Mouse (Mus musculus): ENCODE measurements around the gene Crlf3.

Crlf3 gene

DNA sequence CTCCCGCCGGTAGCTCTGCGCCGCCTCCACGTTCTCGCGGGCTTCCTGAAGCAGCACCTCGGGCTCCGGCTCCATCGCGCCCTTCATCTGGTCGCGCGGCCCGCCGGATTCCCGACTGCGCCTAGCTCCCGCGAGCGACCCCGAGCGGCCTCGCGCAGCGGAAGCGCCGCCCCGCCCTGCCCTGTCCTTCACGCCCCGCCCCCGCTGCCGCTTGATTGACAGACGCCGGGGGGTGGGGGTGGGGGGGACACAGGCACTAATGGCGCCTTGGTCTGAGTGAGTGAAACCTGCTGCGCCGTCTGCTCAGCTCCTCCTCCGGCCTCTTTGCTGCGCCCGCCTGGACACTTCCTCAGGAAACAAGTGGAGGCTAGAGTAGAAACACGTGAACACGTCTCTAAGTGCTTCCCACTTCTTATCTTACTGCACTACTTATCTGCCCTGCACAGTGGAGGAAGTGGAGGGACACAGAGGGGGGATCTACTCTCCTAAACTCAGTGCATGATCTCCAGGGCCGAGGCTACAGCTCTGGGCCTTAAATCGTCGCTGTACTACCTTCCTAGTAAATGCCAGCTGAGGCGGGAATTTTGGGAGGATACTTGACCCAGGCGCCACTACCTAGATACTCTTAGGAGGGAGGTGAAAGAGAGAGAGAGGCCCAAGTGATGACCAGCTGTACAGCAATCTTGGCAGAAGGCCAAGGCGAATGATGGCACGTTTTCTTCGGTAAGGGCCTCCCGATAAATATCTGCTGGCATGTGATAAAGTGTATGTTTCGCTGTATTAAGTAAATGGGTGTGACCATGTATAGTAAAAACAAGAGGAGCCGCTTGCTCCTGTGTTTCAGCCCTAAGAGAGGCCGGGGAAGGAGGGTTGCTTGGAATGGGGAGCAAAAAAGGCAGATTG lies at the start of gene Crlf3:
Crlf3 (minus strand) TSS at position 166 of the 903 bp plus-strand sequence.
- DNase-seq (ENCODE audit: low spot score), result peak; percentile 93

DNA sequence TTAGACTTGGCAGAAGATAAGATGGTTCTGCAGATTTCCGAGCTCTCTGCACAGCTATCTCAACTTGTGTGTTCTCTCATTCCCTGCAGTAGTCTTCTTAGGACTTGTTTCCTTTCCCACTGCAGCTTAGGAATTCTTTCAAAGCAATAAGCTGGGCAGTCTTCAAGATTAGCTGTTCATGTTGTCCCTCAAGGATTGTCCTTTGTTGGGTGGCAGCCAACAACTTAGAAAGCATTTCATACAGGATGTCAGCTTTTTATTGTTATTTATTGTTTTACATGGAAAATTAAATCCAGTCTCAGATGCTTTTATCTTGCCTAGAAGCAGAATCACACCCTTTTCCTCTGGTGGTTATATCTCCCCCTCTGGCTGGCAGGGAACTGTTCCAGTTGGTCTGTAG lies 35.6 kb upstream of the Crlf3 start:
- no peak for DNase-seq (ENCODE audit: low spot score)

DNA sequence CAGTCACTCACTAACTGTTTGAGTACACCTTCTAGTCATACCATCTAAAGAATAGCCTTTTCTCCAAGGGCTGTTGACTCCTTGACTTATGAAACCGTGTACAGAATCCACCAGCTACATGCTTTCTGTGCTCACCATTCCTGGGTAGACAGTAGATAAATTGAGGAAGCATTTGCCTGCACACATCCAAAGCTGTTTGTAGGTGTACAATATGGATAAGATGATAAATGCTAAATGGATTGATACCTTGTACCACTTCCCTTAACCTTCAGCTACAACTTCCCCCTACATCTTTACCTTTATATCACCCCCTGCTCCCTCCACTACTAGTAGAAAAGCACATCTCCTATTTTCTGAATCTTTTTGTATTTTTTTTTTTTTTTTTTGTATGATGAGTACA lies 23.6 kb upstream of the Crlf3 start:
- DNase-seq (ENCODE audit: low spot score), result no peak

DNA sequence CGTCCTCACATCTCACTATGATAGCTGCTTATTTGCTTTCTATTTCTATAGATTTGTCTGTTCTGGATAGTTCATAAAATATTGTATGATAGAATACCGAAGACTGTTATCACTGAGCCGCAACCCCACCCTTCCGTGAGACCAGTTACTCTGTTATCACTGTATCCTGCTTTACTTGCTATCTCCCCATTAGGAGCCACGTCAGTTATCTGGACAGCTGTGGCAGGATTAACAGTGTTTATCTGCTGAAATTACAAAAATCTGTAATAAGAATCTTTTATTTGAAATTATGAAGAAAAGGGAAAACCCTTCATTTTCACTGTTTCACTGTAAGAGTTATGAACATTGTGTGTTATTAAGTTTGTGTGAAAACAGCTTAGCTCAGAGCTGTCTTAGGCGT lies 20.5 kb upstream of the Crlf3 start:
- no peak for DNase-seq (ENCODE audit: low spot score)

DNA sequence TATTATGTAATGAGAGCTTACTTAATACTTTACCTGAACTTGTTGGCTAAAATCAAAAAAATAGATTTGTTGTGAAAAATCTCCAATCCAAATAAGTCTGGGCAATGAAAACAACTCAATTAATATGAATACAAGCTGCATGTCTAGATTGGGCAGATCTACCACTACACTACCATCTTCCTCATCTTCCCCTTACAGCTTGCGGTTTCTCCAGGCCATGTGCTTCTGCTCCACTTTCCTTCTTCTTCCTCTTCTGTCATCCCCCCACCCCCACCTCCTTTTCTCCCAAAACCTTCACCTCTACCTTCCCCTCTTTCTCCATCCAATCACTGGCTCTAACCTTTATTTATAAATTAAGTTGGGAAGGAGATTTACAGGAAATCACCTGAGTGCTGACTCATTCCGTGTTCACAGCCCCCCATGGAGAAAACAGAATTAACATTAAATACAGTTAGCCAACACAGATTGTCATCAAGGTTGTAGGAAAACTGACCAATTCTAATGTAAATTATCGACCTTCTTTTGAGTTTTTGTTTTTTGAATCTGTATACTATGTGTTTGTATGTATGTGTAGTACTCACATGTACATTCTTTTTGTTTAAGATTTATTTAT lies 17.8 kb upstream of the Crlf3 start:
- no peak for DNase-seq (ENCODE audit: low spot score)

DNA sequence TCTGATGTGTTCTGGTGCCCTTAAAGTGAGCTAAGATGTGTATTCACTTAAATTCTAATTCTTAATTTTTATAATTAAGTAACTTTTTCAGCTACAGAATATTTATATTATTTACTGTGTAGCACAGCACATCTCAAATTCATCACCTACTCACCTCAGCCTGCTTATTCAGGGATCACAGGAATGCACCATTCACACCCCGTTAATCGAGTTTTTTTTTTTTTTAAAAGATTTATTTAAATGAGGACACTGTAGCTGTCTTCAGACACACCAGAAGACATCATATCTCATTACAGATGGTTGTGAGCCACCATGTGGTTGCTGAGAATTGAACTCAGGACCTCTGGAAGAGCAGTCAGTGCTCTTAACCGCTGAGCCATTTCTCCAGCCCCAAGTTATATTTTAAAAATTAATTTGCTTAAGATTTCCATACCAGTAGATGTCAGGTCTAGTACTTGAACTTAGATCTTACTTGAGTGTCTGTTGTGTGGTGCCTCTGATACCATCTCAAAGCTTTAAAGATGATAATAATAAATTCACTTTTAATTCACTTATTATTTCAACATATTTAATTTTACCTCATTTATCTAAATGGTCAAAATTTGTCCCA lies 9.9 kb upstream of the Crlf3 start:
- DNase-seq (ENCODE audit: low spot score), result no peak

DNA sequence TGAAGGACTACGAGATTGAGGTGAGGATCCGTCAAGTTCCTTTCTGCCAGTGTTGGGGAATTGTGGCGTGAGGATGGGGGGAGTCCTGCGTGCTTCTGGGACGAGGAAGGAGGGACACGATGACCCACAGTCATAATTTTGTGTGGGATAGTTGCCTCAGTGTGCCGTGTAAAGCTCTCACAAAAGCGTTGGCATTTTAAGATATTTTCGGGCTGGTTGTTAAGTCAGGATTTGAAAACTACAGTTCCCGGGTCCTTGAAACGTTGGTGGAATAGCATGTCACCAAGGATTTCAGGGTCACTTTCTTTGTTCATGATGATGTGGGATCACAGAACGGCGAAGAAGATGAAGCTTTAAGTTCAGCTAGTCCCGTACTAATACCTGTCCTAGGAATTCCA lies 9.0 kb upstream of the Crlf3 start:
- no peak for DNase-seq (ENCODE audit: low spot score)

DNA sequence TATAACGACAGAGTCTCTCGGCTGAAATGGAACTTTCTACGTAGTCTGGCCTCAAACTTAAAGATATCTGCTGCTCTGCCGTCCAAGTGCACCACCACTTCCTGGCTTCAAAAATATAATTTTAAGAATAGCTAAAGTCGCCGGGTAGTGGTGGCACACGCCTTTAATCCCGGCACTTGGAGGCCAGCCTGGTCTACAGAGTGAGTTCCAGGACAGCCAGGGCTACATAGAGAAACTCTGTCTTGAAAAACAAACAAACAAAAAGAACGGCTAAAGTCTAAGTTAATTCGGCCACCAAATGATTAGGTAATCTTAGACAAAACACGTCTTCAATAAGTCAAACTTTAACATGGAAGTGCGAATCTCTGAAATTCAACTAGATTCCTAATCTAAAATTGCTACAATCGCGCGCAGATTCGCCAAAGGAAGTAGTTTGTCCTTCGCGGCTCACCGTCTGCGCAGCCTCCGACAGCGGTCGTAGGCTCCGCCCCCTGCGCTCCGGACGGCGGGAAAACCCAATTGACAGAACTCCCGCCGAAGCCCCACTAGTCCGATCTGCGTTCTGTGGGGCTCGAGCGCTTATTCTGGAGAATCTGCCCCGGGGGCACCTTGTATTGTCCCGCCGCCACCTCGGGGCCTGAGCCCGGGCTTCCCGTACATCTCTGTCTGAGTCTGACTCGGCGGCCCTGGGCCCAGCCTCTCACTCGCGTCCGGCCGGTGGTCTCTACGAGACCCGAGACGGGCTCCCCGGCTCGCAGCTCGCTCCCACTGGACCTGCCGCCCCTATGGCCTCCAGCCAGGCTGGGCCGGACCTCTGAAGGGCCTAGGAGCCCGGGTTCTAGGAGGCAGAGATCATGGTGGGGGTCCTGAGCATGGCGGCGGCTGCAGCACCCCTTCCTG lies 8.4 kb upstream of the Crlf3 start, which contains the start of gene Atad5:
Atad5 (plus strand) TSS at position 484 of the 900 bp plus-strand sequence.
- peak; percentile 96 for DNase-seq (ENCODE audit: low spot score)

DNA sequence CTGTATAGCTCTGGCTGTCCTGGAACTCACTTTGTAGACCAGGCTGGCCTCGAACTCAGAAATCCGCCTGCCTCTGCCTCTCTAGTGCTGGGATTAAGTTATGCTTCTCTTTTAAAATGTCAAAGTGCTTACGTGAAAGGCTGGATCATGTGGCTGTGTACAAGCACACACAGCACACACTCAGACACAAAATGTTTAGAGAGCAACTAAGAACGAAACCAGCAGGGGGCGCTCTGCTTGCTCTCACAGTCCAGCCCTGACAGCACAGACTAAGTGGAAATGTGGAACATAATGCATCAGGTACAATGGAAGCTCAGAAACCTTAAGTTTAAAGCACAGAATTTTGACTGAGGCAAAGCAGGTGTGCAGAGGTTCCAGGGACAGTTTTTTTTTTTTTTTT lies 6.1 kb upstream of the Crlf3 start:
- DNase-seq (ENCODE audit: low spot score), result peak; percentile 92

DNA sequence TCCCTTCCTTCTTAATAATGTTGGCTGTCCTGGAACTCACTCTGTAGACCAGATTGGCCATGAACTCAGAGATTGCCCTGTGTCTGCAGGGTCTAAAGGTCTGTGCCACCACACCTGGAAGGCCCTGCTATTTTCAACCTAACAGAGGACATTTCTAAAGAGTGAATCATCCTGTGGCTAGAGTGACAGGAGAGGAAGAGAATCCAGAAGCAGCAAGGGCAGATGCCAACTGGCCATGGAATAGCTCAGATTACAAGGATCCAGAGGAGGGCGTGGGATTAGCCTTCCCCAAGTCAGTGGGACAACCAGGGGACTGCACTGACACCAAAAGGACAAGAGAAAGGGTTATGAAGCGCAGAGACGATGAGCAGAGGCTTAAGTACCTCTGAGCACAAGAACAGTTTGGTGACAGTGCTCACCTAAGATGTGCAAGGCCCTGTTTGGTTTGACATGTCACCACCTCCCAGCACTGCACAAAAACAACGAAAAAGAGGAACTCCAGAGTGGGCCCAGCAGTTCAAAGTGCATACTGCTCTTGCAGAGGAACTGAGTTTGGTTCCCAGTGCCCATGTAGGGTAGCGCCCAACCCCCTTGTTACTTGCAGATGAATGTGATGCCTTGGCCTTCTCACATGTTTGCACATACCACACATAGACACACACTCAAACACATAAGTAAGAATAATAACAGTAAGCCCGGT lies 4.7 kb upstream of the Crlf3 start:
- DNase-seq (ENCODE audit: low spot score), result no peak

DNA sequence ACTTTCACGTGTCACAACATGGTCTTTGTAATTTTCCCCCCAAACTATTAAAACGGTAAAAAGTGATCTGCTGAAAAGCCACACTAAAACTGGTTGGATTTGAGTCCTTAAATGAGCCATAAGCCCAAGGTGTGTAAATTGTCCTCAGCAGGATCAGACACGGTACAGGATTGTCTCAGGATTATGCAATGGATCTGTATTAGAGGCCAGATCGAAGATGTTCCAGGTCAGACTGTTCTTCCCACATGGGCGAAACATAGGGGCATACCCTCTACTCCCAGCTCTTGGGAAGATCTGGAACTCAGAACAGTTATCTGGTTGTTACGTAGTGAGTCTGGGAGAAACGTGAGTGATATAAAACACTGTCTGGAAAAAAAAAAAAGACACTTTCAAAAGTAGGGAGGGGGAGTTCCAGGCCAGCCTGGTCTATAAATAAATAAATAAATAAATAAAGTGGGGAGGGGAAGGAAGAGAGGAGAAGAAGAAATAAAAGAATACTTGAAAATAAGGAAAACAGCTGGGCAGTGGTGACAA lies 1.1 kb upstream of the Crlf3 start:
- DNase-seq (ENCODE audit: low spot score), result no peak

DNA sequence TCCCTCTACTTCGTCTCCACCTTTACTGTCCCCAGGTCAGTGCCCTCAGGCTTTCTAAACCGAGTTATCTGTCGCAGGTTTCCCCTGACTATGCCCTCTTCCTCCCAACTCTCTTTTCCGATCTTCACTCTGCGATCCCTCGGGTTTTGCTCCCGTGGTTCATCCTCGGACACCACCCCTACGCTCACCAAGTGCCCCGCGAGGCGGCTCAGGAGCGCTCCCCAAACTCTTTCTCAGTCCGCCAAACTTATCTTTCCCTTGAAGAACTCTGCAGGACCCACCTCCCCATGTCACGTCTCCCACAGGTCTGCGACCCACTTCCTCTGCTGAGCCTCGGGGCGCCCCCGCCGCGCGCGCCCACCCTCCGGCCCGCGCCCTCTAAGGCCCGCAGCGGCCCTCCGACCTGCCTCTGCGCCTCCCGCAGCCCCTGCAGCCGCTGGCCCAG lies 388 bp downstream of the Crlf3 start:
- DNase-seq (ENCODE audit: low spot score), result no peak

DNA sequence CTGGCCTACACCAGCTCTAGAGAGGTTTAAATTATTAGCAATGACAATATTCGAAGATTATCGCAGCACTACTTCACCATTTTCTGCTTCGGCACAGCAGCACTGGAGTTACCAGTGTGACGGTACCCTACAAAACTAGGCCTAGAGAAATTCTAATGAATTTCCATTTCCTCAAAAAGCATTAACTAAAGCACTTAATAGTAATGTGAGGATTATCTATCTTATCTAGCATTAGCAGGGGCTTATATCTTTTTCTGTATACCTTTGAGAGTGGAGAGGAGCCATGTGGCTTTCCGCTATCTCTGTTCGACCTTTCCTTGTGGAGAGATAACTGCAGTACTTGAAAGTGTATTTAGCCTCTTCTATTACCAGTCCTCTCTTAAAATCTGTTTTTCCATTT lies 1.0 kb downstream of the Crlf3 start:
- no peak for DNase-seq (ENCODE audit: low spot score)

DNA sequence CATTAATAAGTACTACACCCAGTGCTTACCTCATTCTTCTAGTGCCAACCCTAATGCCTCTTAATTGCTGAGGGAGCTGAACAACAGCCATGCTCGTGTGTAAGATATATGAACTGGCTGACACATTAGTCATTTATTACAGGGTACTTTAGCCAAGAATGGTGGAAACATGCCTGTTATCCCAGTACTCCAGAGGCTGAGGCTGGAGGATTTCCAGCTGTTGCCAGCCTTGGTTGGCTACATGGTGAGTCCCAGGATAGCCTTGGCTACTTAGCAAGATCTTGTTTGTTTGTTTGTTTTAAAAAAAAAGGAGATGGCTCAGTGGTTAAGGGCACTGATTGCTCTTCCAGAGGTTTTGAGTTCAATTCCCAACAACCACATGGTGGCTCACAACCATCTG lies 2.0 kb downstream of the Crlf3 start:
- no peak for DNase-seq (ENCODE audit: low spot score)

DNA sequence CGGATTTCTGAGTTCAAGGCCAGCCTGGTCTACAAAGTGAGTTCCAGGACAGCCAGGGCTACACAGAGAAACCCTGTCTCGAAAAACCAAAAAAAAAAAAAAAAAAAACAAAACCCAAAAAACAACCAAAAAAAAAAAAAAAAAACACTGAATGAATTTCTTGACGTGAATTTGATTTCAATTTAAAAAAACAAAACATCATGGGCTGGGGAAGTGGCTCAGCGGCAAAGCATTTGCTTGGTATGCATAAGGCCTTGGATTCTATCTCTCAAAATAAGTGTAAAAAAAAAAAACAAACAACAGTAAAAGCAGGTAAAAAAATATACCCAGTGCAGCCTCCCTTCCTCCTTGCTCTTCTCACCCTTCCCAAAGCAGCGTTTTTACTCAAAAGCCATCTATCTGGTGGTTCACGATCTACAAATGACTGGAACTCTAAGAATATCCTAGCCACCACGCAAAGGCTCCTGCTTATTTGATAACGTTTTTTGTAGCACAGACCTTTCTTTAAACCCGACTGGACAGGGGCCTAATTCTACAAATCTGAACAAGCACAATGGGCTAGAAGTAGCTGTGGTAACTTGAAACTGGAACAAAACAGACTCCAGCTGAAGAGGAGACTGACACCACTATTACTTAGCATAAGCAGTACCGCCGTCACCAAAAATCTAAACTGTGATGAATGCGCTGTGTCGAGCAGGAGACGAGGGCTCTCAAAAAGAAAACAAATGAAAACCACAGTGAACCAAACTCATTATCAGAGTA lies 2.8 kb downstream of the Crlf3 start:
- no peak for DNase-seq (ENCODE audit: low spot score)

DNA sequence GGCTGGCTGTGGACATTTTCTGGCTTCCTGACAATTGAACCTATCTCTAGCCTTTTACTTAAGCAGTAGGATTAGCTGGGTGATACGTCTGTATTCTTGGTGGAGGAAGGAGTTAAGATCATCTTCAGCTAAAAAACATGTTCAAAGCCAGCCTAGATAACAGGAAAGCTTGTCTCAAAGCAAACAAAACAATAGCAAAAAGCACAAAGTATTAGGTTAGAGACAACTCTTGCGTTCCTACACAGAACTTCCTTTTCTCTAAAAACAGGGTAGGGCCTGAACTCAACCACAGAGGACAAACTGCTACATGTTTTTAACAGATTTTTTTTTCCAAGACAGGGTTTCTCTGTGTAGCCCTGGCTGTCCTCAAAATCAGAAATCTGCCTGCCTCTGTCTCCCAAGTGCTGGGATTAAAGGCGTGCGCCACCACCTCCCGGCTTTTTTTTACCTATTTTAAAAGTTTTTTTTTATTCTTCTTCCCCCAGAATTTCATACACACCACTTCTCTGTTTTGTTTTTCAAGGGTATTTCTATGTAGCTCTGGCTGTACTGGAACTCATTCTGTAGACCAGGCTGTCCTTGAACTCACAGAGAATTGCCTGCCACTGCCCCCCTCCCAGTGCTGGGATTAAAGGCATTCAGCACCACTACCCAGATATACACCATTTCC lies 5.0 kb downstream of the Crlf3 start:
- no peak for DNase-seq (ENCODE audit: low spot score)

DNA sequence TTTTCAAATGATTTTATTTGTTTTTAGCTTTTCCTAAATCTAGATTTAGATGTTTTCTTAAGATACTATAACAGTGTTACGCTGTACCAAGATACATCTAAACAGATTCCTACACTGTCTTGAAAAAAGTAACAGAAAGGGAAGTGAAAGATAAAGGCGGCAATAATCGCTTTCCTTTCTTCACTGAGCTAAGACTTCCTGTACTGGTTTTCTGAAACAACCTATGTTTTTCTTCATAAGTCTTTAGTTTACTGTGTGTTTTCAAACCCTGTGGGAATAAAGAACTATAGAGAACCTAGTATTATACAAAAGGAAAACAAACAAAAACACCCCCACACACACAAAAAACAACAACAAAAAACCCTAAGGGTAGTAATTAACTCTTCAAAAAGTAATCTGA lies 8.4 kb downstream of the Crlf3 start:
- DNase-seq (ENCODE audit: low spot score), result no peak

DNA sequence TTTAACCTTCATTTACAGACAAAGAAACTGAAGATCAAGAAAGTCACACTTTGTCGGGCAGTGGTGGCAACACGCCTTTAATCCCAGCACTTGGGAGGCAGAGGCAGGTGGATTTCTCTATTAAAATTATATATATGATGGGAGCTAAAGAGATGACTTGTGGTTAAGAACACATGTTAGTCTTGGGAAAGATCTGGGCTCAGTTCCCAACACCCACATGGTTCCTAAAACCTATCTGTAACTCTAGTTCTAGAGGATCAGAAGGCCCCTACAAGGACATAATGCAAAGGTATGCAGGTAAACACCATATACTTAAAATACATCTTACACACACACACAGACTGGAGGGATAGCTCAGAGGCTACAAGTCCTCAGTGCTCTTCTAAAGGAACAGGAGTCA lies 9.8 kb downstream of the Crlf3 start:
- DNase-seq (ENCODE audit: low spot score), result no peak

DNA sequence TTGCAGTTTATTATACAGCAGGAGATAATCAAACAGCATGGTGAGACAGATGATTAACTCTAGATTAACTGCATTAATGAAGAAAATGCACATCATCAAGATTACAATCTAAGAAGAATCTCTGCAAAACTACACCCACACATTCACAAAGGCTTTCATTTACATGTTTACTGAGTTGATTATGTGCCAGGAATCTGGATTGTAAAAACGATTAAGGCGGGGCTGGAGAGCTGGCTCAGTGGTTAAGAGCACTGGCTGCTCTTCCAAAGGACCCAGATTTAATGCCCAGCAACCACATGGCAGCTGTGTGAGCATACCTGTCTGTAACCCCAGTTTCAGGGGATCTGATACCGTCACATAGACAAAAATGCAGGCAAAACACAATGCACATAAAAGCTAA lies 11.0 kb downstream of the Crlf3 start:
- no peak for DNase-seq (ENCODE audit: low spot score)

DNA sequence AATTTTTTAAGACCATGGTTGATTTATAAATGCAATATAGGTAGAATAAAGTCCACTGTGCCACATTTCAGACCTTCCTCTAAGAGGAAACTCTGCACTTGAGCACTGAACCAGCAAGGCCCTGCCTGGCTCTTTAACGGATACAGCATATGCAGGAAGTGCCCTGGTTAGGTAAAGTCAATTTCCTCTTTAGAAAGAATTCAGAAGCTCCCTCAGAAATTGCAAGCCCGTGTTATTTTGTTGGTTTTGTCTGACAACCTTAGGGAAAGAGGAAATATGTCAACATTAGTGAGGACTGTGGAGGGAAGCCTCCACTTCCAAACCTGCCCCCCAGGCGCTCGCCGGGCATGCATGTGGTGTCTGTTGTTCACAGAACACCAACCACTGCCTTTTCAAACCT lies 13.2 kb downstream of the Crlf3 start:
- no peak for DNase-seq (ENCODE audit: low spot score)

Measured in embryo, embryonic 10 days (tissue).